In genomic region chr16:21644066-21644561, GRCm38 (mm10) we compare ENCODE assay signal across 8 mouse cellular contexts. TPM values are rescaled to one million over a fixed set of nuclear protein-coding genes. Genes with fewer than 3 reads are reported as not detected.
DNase-seq lines count a peak whose midpoint lies in the region; ATAC-seq and TF ChIP-seq lines count a peak whose summit lies in the region.

No protein-coding gene starts in this region.

- peaks cover 8% of the 10 kb centered on the region; the same call in 1 of the 2 replicates for H3K36me3 ChIP-seq in E14TG2a.4 (ENCODE audit: insufficient read depth, low read length)
- peaks cover 3% of the 10 kb centered on the region; the same call in 1 of the 2 replicates for H3K36me3 ChIP-seq in intestine, embryonic 16.5 days (ENCODE audit: control insufficient read depth, insufficient read depth, low read length)
- no peaks in the 10 kb centered on the region for H3K36me3 ChIP-seq in liver, embryonic 12.5 days
- H3K36me3 ChIP-seq in neural tube, embryonic 15.5 days, result peaks cover 10% of the 10 kb centered on the region; the same call in 1 of the 2 replicates

- no peak for TF ChIP-seq CTCF in E14TG2a.4 (conservative IDR thresholded peaks at IDR 0.05; ENCODE audit: low read length)
- TF ChIP-seq CTCF in cortical plate, adult 2 months (IDR thresholded peaks at IDR 0.05; ENCODE audit: extremely low read depth, insufficient read depth, low read length), result no peak

- H3K9me3 ChIP-seq in E14TG2a.4 (ENCODE audit: low read length), result no peaks in the 10 kb centered on the region
- no peaks in the 10 kb centered on the region for H3K9me3 ChIP-seq in intestine, embryonic 16.5 days (ENCODE audit: control insufficient read depth, low read length)
- no peaks in the 10 kb centered on the region for H3K9me3 ChIP-seq in liver, embryonic 12.5 days (replicated peaks)
- H3K9me3 ChIP-seq in neural tube, embryonic 15.5 days (replicated peaks), result no peaks in the 10 kb centered on the region

- H3K27me3 ChIP-seq in E14TG2a.4 (ENCODE audit: insufficient read depth, low read length), result no peaks in the 10 kb centered on the region
- H3K27me3 ChIP-seq in intestine, embryonic 16.5 days (replicated peaks; ENCODE audit: control insufficient read depth, insufficient read depth, low read length), result no peaks in the 10 kb centered on the region
- H3K27me3 ChIP-seq in liver, embryonic 12.5 days (replicated peaks), result no peaks in the 10 kb centered on the region
- H3K27me3 ChIP-seq in neural tube, embryonic 15.5 days (replicated peaks), result no peaks in the 10 kb centered on the region

- H3K4me3 ChIP-seq in E14TG2a.4 (replicated peaks; ENCODE audit: low read length), result peak overlapping the region; percentile 64
- H3K4me3 ChIP-seq in cortical plate, adult 2 months (ENCODE audit: insufficient read depth, low read length), result no peak overlapping the region
- H3K4me3 ChIP-seq in intestine, embryonic 16.5 days (ENCODE audit: low read length), result peak overlapping the region; percentile 24
- no peak overlapping the region for H3K4me3 ChIP-seq in liver, embryonic 12.5 days
- no peak overlapping the region for H3K4me3 ChIP-seq in neural tube, embryonic 15.5 days (replicated peaks)

- TF ChIP-seq POLR2A in cortical plate, adult 2 months (IDR thresholded peaks at IDR 0.05; ENCODE audit: extremely low read depth, insufficient read depth, low read length), result no peak

- WGBS in intestine, embryonic 16.5 days, result 20% methylated on average over 15 of the region's 17 CpGs
- 51% methylated on average over 17 of the region's 17 CpGs for WGBS in liver, embryonic 12.5 days (ENCODE audit: insufficient replicate concordance)
- WGBS in neural tube, embryonic 15.5 days, result 55% methylated on average over 17 of the region's 17 CpGs

- DNase-seq in heart, adult 11 months, result peak; percentile 98
- DNase-seq in cerebellum, adult 18-20 months, result no peak

- peak overlapping the region; percentile 15; the same call in 1 of the 2 replicates for H3K27ac ChIP-seq in cortical plate, adult 2 months (ENCODE audit: insufficient read depth, low read length)
- peak overlapping the region; percentile 84 for H3K27ac ChIP-seq in intestine, embryonic 16.5 days (ENCODE audit: low read length)
- peak overlapping the region; percentile 77 for H3K27ac ChIP-seq in liver, embryonic 12.5 days
- peak overlapping the region; percentile 71 for H3K27ac ChIP-seq in neural tube, embryonic 15.5 days (replicated peaks)

- peak; percentile 95 for ATAC-seq in intestine, embryonic 16.5 days
- peak; percentile 60 for ATAC-seq in liver, embryonic 12.5 days
- peak; percentile 29; the same call in 1 of the 2 replicates for ATAC-seq in neural tube, embryonic 15.5 days (ENCODE audit: low FRiP score)
- ATAC-seq in erythroid progenitor cell, adult 5-6 weeks (replicated peaks; ENCODE audit: low FRiP score, poor library complexity, severe bottlenecking), result no peak

- peak overlapping the region; percentile 64 for H3K9ac ChIP-seq in intestine, embryonic 16.5 days (ENCODE audit: low read depth, low read length)
- peak overlapping the region; percentile 31; the same call in 1 of the 2 replicates for H3K9ac ChIP-seq in liver, embryonic 12.5 days
- no peak overlapping the region for H3K9ac ChIP-seq in neural tube, embryonic 15.5 days (replicated peaks)

- H3K4me2 ChIP-seq in intestine, embryonic 16.5 days (ENCODE audit: low read depth, low read length), result peak overlapping the region; percentile 46
- H3K4me2 ChIP-seq in liver, embryonic 12.5 days, result peak overlapping the region; percentile 31
- no peak overlapping the region for H3K4me2 ChIP-seq in neural tube, embryonic 15.5 days

- H3K4me1 ChIP-seq in E14TG2a.4 (replicated peaks; ENCODE audit: low read depth, low read length), result peaks cover 13% of the 10 kb centered on the region
- H3K4me1 ChIP-seq in cortical plate, adult 2 months (ENCODE audit: control insufficient read depth, insufficient read depth, low read length), result peaks cover 2% of the 10 kb centered on the region; the same call in 1 of the 2 replicates
- H3K4me1 ChIP-seq in intestine, embryonic 16.5 days (ENCODE audit: control insufficient read depth, insufficient read depth, low read length), result peaks cover 16% of the 10 kb centered on the region
- H3K4me1 ChIP-seq in liver, embryonic 12.5 days, result peaks cover 43% of the 10 kb centered on the region
- peaks cover 14% of the 10 kb centered on the region; the same call in 1 of the 2 replicates for H3K4me1 ChIP-seq in neural tube, embryonic 15.5 days

RNA-seq across cellular contexts. Expression of gene 2510009E07Rik, which starts 50.4 kb away (rescaled TPM):
- 30.5 and 31.1 TPM in 2 replicates for polyA plus RNA-seq in cortical plate, adult 2 months (2012; rRNA removed)
- polyA plus RNA-seq in intestine, embryonic 16.5 days (2015; fragmentation: Nextera tagmentation; extraction: Ambion mirVana), result 12.8 and 13.9 TPM in 2 replicates
- 3.9 and 4.2 TPM in 2 replicates for polyA plus RNA-seq in liver, embryonic 12.5 days (2016; fragmentation: Nextera tagmentation; extraction: Ambion mirVana)
- polyA plus RNA-seq in neural tube, embryonic 15.5 days (2015; fragmentation: Nextera tagmentation; extraction: Ambion mirVana), result 36.5 and 41.9 TPM in 2 replicates
- total RNA-seq in erythroid progenitor cell, adult 5-6 weeks (2015; ENCODE audit: low replicate concordance), result 0.36 and 1.7 TPM in 2 replicates
- not detected in 2 replicates for total RNA-seq in erythroid progenitor cell, adult 5-6 weeks (2017; ENCODE audit: low replicate concordance)

Comparison
In these comparisons a context has a peak if more than half of its experiments do, and no peak if none do; other contexts are left out.
1. H3K4me3 ChIP-seq: peak in E14TG2a.4 (single experiment) and intestine, embryonic 16.5 days (single experiment); none in cortical plate, adult 2 months (single experiment), liver, embryonic 12.5 days (single experiment) and neural tube, embryonic 15.5 days (single experiment).
2. H3K27ac ChIP-seq: peak in every context shown above with its lines; median percentile 84 in intestine, embryonic 16.5 days; 77 in liver, embryonic 12.5 days; 71 in neural tube, embryonic 15.5 days; 15 in cortical plate, adult 2 months.